Mouse (Mus musculus): Measurements from ENCODE around the gene Pskh1. TPM values are rescaled to one million over a fixed set of nuclear protein-coding genes. Genes with fewer than 3 reads are reported as not detected.

The Pskh1 gene
- polyA plus RNA-seq, 1 experiment from 2014 or later, result 17.6 TPM

DNA sequence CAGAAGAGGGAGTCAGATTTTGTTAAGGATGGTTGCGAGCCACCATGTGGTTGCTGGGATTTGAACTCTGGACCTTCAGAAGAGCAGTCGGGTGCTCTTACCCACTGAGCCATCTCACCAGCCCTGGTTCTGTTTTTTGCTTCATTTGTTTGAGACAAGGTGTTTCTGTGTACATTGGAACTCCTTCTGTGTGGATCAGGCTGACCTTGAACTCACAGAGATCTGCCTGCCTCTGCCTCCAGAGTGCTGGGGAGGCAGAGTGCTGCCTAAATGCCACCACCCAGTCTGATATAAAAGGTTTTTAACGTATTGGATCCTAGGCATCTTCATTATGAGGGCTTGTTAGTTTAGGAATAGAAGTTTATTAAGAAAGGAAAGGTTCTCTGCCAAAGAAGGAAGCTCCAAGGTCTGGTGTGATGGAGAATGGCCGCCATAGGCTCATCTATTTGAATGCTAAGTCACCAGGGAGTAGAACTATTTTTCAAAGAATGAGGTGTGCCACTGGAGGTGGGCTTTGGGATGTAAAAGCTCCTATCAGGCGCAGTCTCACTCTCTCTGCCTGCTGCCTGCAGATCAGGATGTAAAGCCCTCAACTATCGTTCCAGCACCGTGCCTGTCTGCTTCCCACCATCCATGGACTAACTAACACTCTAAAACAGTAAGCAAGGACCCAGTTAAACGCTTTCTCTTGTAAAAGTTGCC is 70.9 kb downstream of the Pskh1 start:
- WGBS, result 74% methylated on average over 8 of the region's 8 CpGs
- H3K27me3 ChIP-seq (ENCODE audit: control insufficient read depth, insufficient read depth, low read length), result no peaks in the 10 kb centered on the region
- H3K9me3 ChIP-seq (ENCODE audit: control insufficient read depth, low read length), result no peaks in the 10 kb centered on the region
- no peak overlapping the region for H3K27ac ChIP-seq (replicated peaks in 1 of 2; ENCODE audit: control insufficient read depth in 1 of 2, insufficient read depth in 1 of 2, low read depth in 2 of 2, low read length in 2 of 2)
- H3K4me2 ChIP-seq (ENCODE audit: low read length), result no peak overlapping the region
- H3K4me3 ChIP-seq (ENCODE audit: control insufficient read depth in 1 of 2, insufficient read depth in 1 of 2, low read depth in 1 of 2, low read length in 2 of 2), result no peak overlapping the region
- no peak for ATAC-seq (ENCODE audit: insufficient number of reproducible peaks, insufficient read depth, low FRiP score, low read depth)
- peaks cover 8 to 18% of the 10 kb centered on the region in 2 experiments for H3K4me1 ChIP-seq (ENCODE audit: control insufficient read depth in 2 of 2, insufficient read depth in 2 of 2, low read length in 2 of 2)
- no peaks in the 10 kb centered on the region for H3K36me3 ChIP-seq (ENCODE audit: control insufficient read depth, insufficient read depth, low read length)
- no peak overlapping the region for H3K9ac ChIP-seq (ENCODE audit: low read length)

DNA sequence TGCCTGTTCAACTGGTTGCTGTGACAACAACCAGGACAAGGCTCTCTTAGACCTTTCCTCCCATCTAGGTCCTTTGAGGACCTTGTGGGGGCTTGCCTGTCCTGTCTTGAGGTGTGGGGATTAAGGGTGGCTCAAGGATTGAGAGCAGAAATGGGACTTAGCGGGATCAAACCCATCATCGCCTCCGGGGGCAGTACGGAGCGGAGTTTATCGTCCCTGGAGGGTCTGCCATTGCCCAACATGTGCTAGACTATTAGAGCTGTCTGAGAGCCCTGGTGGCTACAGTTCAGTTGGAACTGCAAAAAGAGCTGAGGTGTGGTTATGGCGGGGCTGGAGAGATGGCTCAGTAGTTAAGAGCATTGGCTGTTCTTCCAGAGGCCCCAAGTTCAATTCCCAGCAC is 75.1 kb downstream of the Pskh1 start:
- Histone ChIP-seq H3K27me3 (ENCODE audit: control insufficient read depth, insufficient read depth, low read length) (no peaks in the 10 kb centered on the region), H3K9me3 (ENCODE audit: control insufficient read depth, low read length) (no peaks in the 10 kb centered on the region), H3K36me3 (ENCODE audit: control insufficient read depth, insufficient read depth, low read length) (no peaks in the 10 kb centered on the region), H3K27ac (replicated peaks in 1 of 2; ENCODE audit: control insufficient read depth in 1 of 2, insufficient read depth in 1 of 2, low read depth in 2 of 2, low read length in 2 of 2) (no peak overlapping the region), H3K4me1 (ENCODE audit: control insufficient read depth in 2 of 2, insufficient read depth in 2 of 2, low read length in 2 of 2) (no peaks in the 10 kb centered on the region), H3K4me2 (ENCODE audit: low read length) (no peak overlapping the region), H3K4me3 (ENCODE audit: control insufficient read depth in 1 of 2, insufficient read depth in 1 of 2, low read depth in 1 of 2, low read length in 2 of 2) (no peak overlapping the region), H3K9ac (ENCODE audit: low read length) (no peak overlapping the region)
- WGBS, result 66% methylated on average over 7 of the region's 7 CpGs
- no peak for ATAC-seq (ENCODE audit: insufficient number of reproducible peaks, insufficient read depth, low FRiP score, low read depth)

DNA sequence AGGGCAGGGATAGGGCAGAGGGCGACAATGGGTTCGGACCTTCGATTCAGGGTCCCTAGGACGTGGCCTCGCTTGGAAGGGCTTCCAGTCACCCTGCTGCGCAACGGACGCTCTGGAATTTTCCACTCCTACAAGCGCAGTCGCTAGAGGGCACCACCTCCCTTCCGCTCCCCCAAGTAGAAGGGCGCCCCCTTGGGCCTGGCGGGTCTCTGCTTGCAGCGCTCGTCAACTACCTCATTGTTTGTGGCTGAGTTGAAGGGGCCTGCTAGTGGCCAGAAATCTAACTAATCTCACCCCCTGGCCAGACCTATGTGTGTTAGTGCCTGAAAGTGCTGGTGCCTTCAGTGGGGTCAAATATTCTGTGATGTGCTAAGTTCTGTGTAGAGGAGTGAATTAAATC is 79.1 kb downstream of the Pskh1 start, which contains the start of gene Dpep3:
TSS of gene Dpep3 (minus strand) at position 105 of the 400 bp plus-strand sequence.
- 92% methylated on average over 15 of the region's 15 CpGs for WGBS
- Histone ChIP-seq H3K9ac (ENCODE audit: low read length) (no peak within 1 kb of the TSS), H3K27ac (replicated peaks in 1 of 2; ENCODE audit: control insufficient read depth in 1 of 2, insufficient read depth in 1 of 2, low read depth in 2 of 2, low read length in 2 of 2) (no peak within 1 kb of the TSS), H3K36me3 (ENCODE audit: control insufficient read depth, insufficient read depth, low read length) (no peaks in the 10 kb centered on the region), H3K9me3 (ENCODE audit: control insufficient read depth, low read length) (no peaks in the 10 kb centered on the region), H3K4me1 (ENCODE audit: control insufficient read depth in 2 of 2, insufficient read depth in 2 of 2, low read length in 2 of 2) (no peaks in the 10 kb centered on the region), H3K4me2 (ENCODE audit: low read length) (no peak within 1 kb of the TSS), H3K27me3 (ENCODE audit: control insufficient read depth, insufficient read depth, low read length) (no peaks in the 10 kb centered on the region), H3K4me3 (ENCODE audit: control insufficient read depth in 1 of 2, insufficient read depth in 1 of 2, low read depth in 1 of 2, low read length in 2 of 2) (no peak within 1 kb of the TSS)
- ATAC-seq (ENCODE audit: insufficient number of reproducible peaks, insufficient read depth, low FRiP score, low read depth), result no peak

DNA sequence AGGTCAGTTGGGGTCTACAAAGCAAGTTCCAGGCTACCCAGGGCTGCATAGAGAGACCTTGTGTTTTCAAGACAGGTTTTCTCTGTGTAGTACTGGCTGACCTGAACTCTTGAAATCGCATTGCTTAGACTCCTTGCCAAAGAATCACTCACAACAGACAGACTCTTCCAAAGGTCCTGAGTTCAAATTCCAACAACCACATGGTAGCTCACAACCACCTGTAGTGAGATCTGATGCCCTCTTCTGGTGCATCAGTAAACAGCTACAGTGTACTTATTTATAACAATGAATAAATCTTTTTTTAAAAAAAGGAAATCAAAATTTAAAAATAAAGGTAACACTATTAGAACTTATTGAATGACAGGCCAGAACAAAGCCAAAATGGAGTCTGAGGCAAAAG is 80.9 kb downstream of the Pskh1 start:
- Histone ChIP-seq H3K4me1 (ENCODE audit: control insufficient read depth in 2 of 2, insufficient read depth in 2 of 2, low read length in 2 of 2) (no peaks in the 10 kb centered on the region), H3K27ac (replicated peaks in 1 of 2; ENCODE audit: control insufficient read depth in 1 of 2, insufficient read depth in 1 of 2, low read depth in 2 of 2, low read length in 2 of 2) (no peak overlapping the region), H3K4me2 (ENCODE audit: low read length) (no peak overlapping the region), H3K9me3 (ENCODE audit: control insufficient read depth, low read length) (no peaks in the 10 kb centered on the region), H3K4me3 (ENCODE audit: control insufficient read depth in 1 of 2, insufficient read depth in 1 of 2, low read depth in 1 of 2, low read length in 2 of 2) (no peak overlapping the region), H3K27me3 (ENCODE audit: control insufficient read depth, insufficient read depth, low read length) (no peaks in the 10 kb centered on the region), H3K36me3 (ENCODE audit: control insufficient read depth, insufficient read depth, low read length) (no peaks in the 10 kb centered on the region), H3K9ac (ENCODE audit: low read length) (no peak overlapping the region)
- no peak for ATAC-seq (ENCODE audit: insufficient number of reproducible peaks, insufficient read depth, low FRiP score, low read depth)
- WGBS, result 94% methylated on average over 1 of the region's 1 CpGs

Small RNAs within 50 kb of the gene (microRNA-seq; reads per million reads assigned to microRNA genes)
- gene Mir7074, result not detected

Other genes starting within 250 kb of the Pskh1 start
- 0.36 and 0.41 TPM in 2 replicates for gene Carmil2, start 214.2 kb upstream of the Pskh1 start, polyA plus RNA-seq (2014; fragmentation: Nextera tagmentation; extraction: Ambion mirVana)
- gene Acd, start 199.3 kb upstream of the Pskh1 start, polyA plus RNA-seq (2014; fragmentation: Nextera tagmentation; extraction: Ambion mirVana), result 39.7 and 41.7 TPM in 2 replicates
- gene Pard6a, start 199.3 kb upstream of the Pskh1 start, polyA plus RNA-seq (2014; fragmentation: Nextera tagmentation; extraction: Ambion mirVana), result 12.9 and 17.3 TPM in 2 replicates
- not detected in 2 replicates for gene 4933405L10Rik, start 192.8 kb upstream of the Pskh1 start, polyA plus RNA-seq (2014; fragmentation: Nextera tagmentation; extraction: Ambion mirVana)
- gene Enkd1, start 192.2 kb upstream of the Pskh1 start, polyA plus RNA-seq (2014; fragmentation: Nextera tagmentation; extraction: Ambion mirVana), result 9.3 and 10.1 TPM in 2 replicates
- 6.8 and 8.9 TPM in 2 replicates for gene Gfod2, start 141.8 kb upstream of the Pskh1 start, polyA plus RNA-seq (2014; fragmentation: Nextera tagmentation; extraction: Ambion mirVana)
- 10.6 and 11.5 TPM in 2 replicates for gene Ranbp10, start 73.1 kb upstream of the Pskh1 start, polyA plus RNA-seq (2014; fragmentation: Nextera tagmentation; extraction: Ambion mirVana)
- gene Tsnaxip1, start 72.7 kb upstream of the Pskh1 start, polyA plus RNA-seq (2014; fragmentation: Nextera tagmentation; extraction: Ambion mirVana), result not detected in 2 replicates
- gene Cenpt, start 47.2 kb upstream of the Pskh1 start, polyA plus RNA-seq (2014; fragmentation: Nextera tagmentation; extraction: Ambion mirVana), result 34.7 and 37.2 TPM in 2 replicates
- 41.9 and 42.5 TPM in 2 replicates for gene Thap11, start 45.3 kb upstream of the Pskh1 start, polyA plus RNA-seq (2014; fragmentation: Nextera tagmentation; extraction: Ambion mirVana)
- 190 and 205 TPM in 2 replicates for gene Nutf2, start 39.9 kb upstream of the Pskh1 start, polyA plus RNA-seq (2014; fragmentation: Nextera tagmentation; extraction: Ambion mirVana)
- gene Edc4, start 19.6 kb upstream of the Pskh1 start, polyA plus RNA-seq (2014; fragmentation: Nextera tagmentation; extraction: Ambion mirVana), result 24.0 and 27.7 TPM in 2 replicates
- 1.1 and 1.2 TPM in 2 replicates for gene Nrn1l, start 6.9 kb upstream of the Pskh1 start, polyA plus RNA-seq (2014; fragmentation: Nextera tagmentation; extraction: Ambion mirVana)
- 0.43 and 1.1 TPM in 2 replicates for gene Ctrl, start 33.4 kb downstream of the Pskh1 start, polyA plus RNA-seq (2014; fragmentation: Nextera tagmentation; extraction: Ambion mirVana)
- gene Psmb10, start 38.0 kb downstream of the Pskh1 start, polyA plus RNA-seq (2014; fragmentation: Nextera tagmentation; extraction: Ambion mirVana), result 73.7 and 74.2 TPM in 2 replicates
- gene Lcat, start 42.9 kb downstream of the Pskh1 start, polyA plus RNA-seq (2014; fragmentation: Nextera tagmentation; extraction: Ambion mirVana), result 1.2 and 1.3 TPM in 2 replicates
- 32.7 and 38.4 TPM in 2 replicates for gene Slc12a4, start 65.7 kb downstream of the Pskh1 start, polyA plus RNA-seq (2014; fragmentation: Nextera tagmentation; extraction: Ambion mirVana)
- not detected in 2 replicates for gene Dpep3, start 79.0 kb downstream of the Pskh1 start, polyA plus RNA-seq (2014; fragmentation: Nextera tagmentation; extraction: Ambion mirVana)
- 13.5 and 15.2 TPM in 2 replicates for gene Dus2, start 90.9 kb downstream of the Pskh1 start, polyA plus RNA-seq (2014; fragmentation: Nextera tagmentation; extraction: Ambion mirVana)
- gene Dpep2nb, start 105.5 kb downstream of the Pskh1 start, polyA plus RNA-seq (2014; fragmentation: Nextera tagmentation; extraction: Ambion mirVana), result 0.24 TPM in 1 of 2 replicates, not detected in the other
- gene Ddx28, start 111.4 kb downstream of the Pskh1 start, polyA plus RNA-seq (2014; fragmentation: Nextera tagmentation; extraction: Ambion mirVana), result 11.6 and 13.1 TPM in 2 replicates
- gene Nfatc3, start 158.4 kb downstream of the Pskh1 start, polyA plus RNA-seq (2014; fragmentation: Nextera tagmentation; extraction: Ambion mirVana), result 4.5 and 4.7 TPM in 2 replicates
- 0.34 and 0.55 TPM in 2 replicates for gene Esrp2, start 236.5 kb downstream of the Pskh1 start, polyA plus RNA-seq (2014; fragmentation: Nextera tagmentation; extraction: Ambion mirVana)
- gene Pla2g15, start 250.0 kb downstream of the Pskh1 start, polyA plus RNA-seq (2014; fragmentation: Nextera tagmentation; extraction: Ambion mirVana), result 2.4 and 2.5 TPM in 2 replicates